Mouse (Mus musculus) forebrain, embryonic 14.5 days (tissue): ENCODE data around the gene Apeh. TPM values are rescaled to one million over a fixed set of nuclear protein-coding genes. Genes with fewer than 3 reads are reported as not detected.

Experiments
- ATAC-seq: fragments of 200-750 bp; cut with Nextera tagmentation; 2 replicates; pipeline ENCODE4 v1.8.0; 2017; ENCODE audit warnings: mild to moderate bottlenecking, moderate library complexity
- DNase-seq: peaks from one replicate; pipeline ENCODE4 v3.0.0-alpha.2; 2015; ENCODE audit warnings: low spot score
- H3K27ac ChIP-seq: fragments of 300-500 bp; sonication (generic); 2 replicates; pipeline ENCODE4 v1.5.1; 2014; ENCODE audit warnings: low read depth, mild to moderate bottlenecking, control low read depth, low read length, moderate library complexity
- H3K27me3 ChIP-seq: fragments of 300-500 bp; sonication (generic); replicated peaks from 2 replicates; pipeline ENCODE4 v1.6.1; 2014; ENCODE audit warnings: low read length, control low read depth, mixed read lengths; ENCODE audit not compliant: control insufficient read depth, insufficient read depth
- H3K36me3 ChIP-seq: fragments of 300-500 bp; sonication (generic); 2 replicates; pipeline ENCODE4 v1.6.1; 2014; ENCODE audit warnings: low read length, control low read depth; ENCODE audit not compliant: control insufficient read depth, insufficient read depth
- H3K4me1 ChIP-seq: fragments of 300-500 bp; sonication (generic); 2 replicates; pipeline ENCODE4 v1.6.1; 2014; ENCODE audit warnings: antibody characterized with exemption, low read length, control low read depth; ENCODE audit not compliant: control insufficient read depth, insufficient read depth
- H3K4me2 ChIP-seq: fragments of 300-500 bp; sonication (generic); 2 replicates; pipeline ENCODE4 v1.6.1; 2014; ENCODE audit warnings: mild to moderate bottlenecking, control low read depth, low read length
- H3K4me3 ChIP-seq: fragments of 300-500 bp; sonication (generic); 2 replicates; pipeline ENCODE4 v1.5.1; 2014; ENCODE audit warnings: low read depth, low read length, control low read depth
- H3K9ac ChIP-seq: fragments of 300-500 bp; sonication (generic); 2 replicates; pipeline ENCODE4 v1.6.1; 2014; ENCODE audit warnings: mild to moderate bottlenecking, low read length, control low read depth, moderate library complexity
- H3K9me3 ChIP-seq: fragments of 300-500 bp; sonication (generic); replicated peaks from 2 replicates; pipeline ENCODE4 v1.6.1; 2016; ENCODE audit warnings: low read length, control low read depth, mixed read lengths; ENCODE audit not compliant: control insufficient read depth
- WGBS: fragments of 180-500 bp; shearing (Covaris S2); extraction: QIAGEN DNeasy Blood & Tissue Kit; methylation state at CpG from one replicate; pipeline ENCODE4 v1.1.7; 2014; 5-methylcytosine and 5-hydroxymethylcytosine counted together
- polyA plus RNA-seq: library from polyadenylated mRNA; unstranded; fragments of >200 nt; fragmentation: Nextera tagmentation; extraction: Ambion mirVana; gene quantifications from 2 replicates; pipeline ENCODE4 v1.2.1, GENCODE M21; 2014

Gene Apeh
- polyA plus RNA-seq, 1 experiment from 2014 or later = 39.1 TPM

DNA sequence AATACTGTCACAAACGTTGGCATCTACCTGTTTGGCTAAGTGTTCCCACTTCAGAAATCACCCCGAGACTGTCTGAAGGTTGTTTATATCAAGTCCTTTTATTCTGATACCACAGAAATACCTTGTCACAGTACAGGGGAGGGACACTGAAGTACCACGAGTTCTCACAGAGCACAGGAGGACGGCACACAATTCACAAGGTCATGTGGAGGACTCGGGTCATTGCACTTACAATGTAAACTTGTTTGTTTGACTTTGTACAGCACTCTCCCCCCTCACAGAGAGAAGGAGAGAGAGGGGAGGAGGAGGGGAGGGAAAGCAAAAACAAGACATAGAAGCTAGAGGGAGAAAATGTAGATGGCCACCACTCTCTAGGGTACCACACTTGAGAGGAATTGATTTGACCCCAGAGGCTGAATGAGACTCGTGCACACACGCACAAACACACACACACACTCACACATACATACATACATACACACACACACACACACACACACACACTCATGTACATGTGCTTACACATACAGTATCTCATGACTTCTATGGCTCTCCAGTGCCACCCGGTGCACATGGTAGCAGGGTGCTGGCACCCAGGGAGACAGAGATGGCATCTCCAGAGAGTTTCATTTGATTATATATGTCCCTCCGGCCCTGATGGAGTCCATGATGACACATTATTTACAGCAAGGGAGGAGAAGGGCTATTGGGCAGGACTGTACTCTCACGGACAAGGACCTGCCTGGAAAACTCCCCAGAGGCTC is 1.7 kb upstream of the Apeh start:
- Histone ChIP-seq H3K4me1 (peaks cover 6% of the 10 kb centered on the region), H3K27ac (no peak overlapping the region), H3K36me3 (peaks cover 29% of the 10 kb centered on the region), H3K9ac (no peak overlapping the region), H3K4me2 (no peak overlapping the region), H3K4me3 (no peak overlapping the region), H3K9me3 (no peaks in the 10 kb centered on the region), H3K27me3 (no peaks in the 10 kb centered on the region)
- DNase-seq = no peak
- 67% methylated on average over 10 of the region's 10 CpGs for WGBS
- ATAC-seq = no peak

DNA sequence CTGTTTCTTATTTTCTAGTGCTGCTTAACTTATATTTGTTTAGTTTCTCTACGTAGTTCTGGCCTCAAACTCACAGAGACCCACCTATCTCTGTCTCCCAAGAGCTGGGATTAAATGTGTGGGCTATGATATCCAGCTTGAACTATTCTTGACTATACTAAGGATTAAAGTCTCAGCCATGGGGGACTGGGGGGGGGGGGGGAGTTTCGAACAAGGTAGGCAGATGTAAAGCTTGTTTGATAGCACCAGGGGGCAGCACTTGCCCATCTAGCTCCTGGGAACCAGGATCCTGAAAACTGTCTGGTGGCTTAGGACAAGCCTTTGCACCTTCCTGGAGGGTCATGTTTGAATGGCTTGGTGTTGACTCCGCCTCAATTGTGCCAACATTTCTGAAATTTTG is 1.1 kb upstream of the Apeh start:
- H3K4me3 ChIP-seq = peak overlapping the region; percentile 57
- H3K27ac ChIP-seq = no peak overlapping the region
- WGBS = 6% methylated on average over 3 of the region's 3 CpGs
- no peaks in the 10 kb centered on the region for H3K27me3 ChIP-seq
- H3K36me3 ChIP-seq = peaks cover 31% of the 10 kb centered on the region
- peak overlapping the region; percentile 97 for H3K4me2 ChIP-seq
- DNase-seq (peak; percentile 81), ATAC-seq (no peak)
- H3K9ac ChIP-seq = peak overlapping the region; percentile 72; the same call in 1 of the 2 replicates
- peaks cover 6% of the 10 kb centered on the region for H3K4me1 ChIP-seq
- H3K9me3 ChIP-seq = no peaks in the 10 kb centered on the region

DNA sequence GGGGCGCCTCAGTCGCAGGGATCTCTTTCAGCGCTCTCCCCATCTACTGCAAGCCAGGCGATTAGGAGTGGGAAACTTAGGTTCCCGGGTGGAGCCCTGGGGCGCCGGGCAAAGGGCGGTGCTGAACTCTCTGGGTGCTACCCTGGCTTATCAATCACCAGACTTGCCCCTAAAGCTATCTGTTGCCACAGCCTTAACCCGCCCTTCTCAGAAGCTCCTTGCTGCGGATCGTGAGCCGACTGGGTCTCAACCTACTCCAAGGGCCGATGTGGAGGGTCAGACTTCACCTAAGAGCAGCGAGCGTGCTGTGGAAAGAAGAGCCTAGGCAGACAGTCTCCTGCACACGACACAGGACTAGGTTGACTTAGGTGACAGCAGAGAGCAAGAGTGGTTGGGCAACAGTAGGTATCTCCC is 599 bp upstream of the Apeh start:
- H3K4me1 ChIP-seq = peaks cover 6% of the 10 kb centered on the region
- H3K9ac ChIP-seq = peak overlapping the region; percentile 72
- DNase-seq (no peak), ATAC-seq (peak; percentile 14; the same call in 1 of the 2 replicates)
- peaks cover 36% of the 10 kb centered on the region for H3K36me3 ChIP-seq
- H3K27me3 ChIP-seq = no peaks in the 10 kb centered on the region
- H3K4me2 ChIP-seq = peak overlapping the region; percentile 97
- peak overlapping the region; percentile 0 for H3K27ac ChIP-seq
- under 1% methylated on average over 16 of the region's 16 CpGs for WGBS
- no peaks in the 10 kb centered on the region for H3K9me3 ChIP-seq
- H3K4me3 ChIP-seq = peak overlapping the region; percentile 57

DNA sequence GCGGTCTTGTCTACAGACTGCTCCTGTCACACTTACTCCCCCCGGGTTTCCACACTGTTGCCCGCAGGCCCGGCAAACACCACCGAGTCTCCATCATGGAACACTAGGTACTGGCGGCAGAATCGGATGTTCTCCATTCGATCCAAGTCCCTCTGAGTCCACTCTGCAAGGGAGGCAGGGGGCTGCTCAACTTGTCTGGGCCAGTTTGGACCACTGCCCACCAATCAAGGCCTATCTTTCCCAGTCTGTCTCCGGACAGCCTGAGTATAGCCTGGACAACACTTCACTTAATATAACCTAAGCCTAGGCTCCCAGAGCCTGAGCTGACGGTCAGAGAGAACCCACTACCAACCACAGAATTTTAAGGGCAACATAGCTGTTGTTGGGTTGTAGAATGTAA is 820 bp downstream of the Apeh start:
- Histone ChIP-seq H3K27ac (no peak overlapping the region), H3K9ac (peak overlapping the region; percentile 72), H3K27me3 (no peaks in the 10 kb centered on the region), H3K36me3 (peaks cover 44% of the 10 kb centered on the region), H3K4me1 (peaks cover 6% of the 10 kb centered on the region), H3K4me3 (peak overlapping the region; percentile 57), H3K9me3 (no peaks in the 10 kb centered on the region), H3K4me2 (peak overlapping the region; percentile 97)
- ATAC-seq = no peak
- 71% methylated on average over 10 of the region's 10 CpGs for WGBS
- DNase-seq = no peak

DNA sequence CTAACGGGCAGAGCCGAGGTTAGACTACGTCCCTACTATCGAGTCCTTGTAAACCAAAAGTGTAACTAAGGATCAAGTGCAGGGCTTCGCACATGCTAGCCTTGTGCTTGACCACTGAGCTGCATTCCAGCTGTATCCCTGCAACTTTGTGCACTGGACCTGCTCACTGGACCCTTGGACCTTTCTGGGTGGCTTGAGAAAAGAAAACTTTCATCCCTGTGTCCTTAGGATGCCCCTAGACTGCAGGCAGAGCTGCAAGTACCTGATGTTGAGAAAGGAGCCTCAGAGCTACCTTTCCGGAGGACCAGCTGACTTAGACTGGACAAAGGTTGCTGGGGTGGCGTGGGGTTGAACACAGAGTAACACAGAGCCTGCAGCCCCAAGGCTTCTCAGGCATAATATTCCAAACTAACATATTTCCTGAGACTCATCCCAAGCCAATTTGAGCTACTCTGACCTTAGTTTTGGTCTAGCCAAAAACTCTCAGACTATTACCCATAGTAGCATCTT is 3.7 kb downstream of the Apeh start:
- H3K9ac ChIP-seq = no peak overlapping the region
- no peak overlapping the region for H3K4me2 ChIP-seq
- no peaks in the 10 kb centered on the region for H3K9me3 ChIP-seq
- no peak overlapping the region for H3K4me3 ChIP-seq
- H3K36me3 ChIP-seq = peaks cover 72% of the 10 kb centered on the region
- no peaks in the 10 kb centered on the region for H3K27me3 ChIP-seq
- WGBS = 96% methylated on average over 7 of the region's 7 CpGs
- DNase-seq (no peak), ATAC-seq (no peak)
- no peak overlapping the region for H3K27ac ChIP-seq
- H3K4me1 ChIP-seq = peaks cover 6% of the 10 kb centered on the region

DNA sequence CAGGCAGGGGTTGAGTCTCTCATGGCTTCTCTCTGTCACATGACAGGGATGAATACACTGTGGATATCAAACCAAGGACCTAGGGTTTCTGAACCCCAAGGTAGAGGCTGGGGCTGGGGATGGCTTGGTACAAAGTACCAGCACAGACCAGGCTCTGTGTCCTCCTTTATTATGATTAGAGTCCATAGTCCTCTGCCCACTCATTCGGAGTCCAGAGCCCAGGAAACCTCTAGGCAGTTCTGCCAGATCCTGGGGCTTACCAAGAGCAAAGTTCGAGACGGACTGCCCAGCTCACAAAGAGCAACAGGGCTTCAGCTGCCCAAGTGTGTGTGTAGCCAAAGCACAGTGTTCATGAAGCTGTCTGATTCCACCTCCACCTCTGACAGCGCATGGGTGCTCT is 9.1 kb downstream of the Apeh start:
- Histone ChIP-seq H3K4me3 (no peak overlapping the region), H3K27me3 (peaks cover 20% of the 10 kb centered on the region), H3K27ac (no peak overlapping the region), H3K9me3 (no peaks in the 10 kb centered on the region), H3K4me1 (no peaks in the 10 kb centered on the region), H3K36me3 (peaks cover 63% of the 10 kb centered on the region), H3K9ac (no peak overlapping the region), H3K4me2 (no peak overlapping the region)
- DNase-seq = no peak
- WGBS = 99% methylated on average over 4 of the region's 4 CpGs
- ATAC-seq = no peak

DNA sequence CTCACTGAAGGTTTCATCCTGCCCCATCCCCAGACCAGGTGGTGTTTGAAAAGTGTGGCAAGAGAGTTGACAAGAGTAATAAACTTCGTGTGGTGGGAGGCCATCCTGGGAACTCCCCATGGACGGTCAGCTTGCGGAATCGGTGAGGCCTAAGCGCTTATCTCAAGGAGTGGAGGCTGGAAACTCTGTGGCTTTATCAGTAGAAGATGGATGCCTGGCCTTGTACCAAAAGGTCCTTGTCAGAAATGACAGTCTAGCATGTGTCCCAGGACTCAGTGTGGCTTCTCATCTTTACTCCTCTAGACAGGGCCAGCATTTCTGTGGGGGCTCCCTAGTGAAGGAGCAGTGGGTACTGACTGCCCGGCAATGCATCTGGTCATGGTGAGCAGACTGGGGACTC is 10.8 kb downstream of the Apeh start:
- peaks cover 20% of the 10 kb centered on the region for H3K27me3 ChIP-seq
- H3K9me3 ChIP-seq = no peaks in the 10 kb centered on the region
- no peak for ATAC-seq
- H3K27ac ChIP-seq = no peak overlapping the region
- H3K4me3 ChIP-seq = no peak overlapping the region
- H3K36me3 ChIP-seq = peaks cover 46% of the 10 kb centered on the region
- 84% methylated on average over 6 of the region's 6 CpGs for WGBS
- no peak overlapping the region for H3K9ac ChIP-seq
- H3K4me2 ChIP-seq = no peak overlapping the region
- DNase-seq = no peak
- peaks cover 1% of the 10 kb centered on the region; the same call in 1 of the 2 replicates for H3K4me1 ChIP-seq

DNA sequence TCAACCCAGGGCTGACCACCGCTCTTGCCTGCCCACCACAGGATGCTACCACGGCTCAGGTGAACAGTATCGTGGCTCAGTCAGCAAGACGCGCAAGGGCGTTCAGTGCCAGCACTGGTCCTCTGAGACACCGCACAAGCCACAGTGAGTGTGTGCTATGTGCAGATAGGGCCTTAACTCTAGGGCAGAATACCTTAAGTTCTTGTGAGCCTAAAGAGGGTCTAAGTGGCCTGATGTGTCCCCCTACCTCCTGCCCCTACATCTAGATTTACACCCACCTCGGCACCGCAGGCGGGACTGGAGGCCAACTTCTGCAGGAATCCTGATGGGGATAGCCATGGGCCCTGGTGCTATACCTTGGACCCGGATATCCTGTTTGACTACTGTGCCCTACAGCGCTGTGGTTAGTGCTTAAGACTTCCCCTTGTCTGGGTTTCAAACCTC is 11.4 kb downstream of the Apeh start, which contains the start of gene Rnf123:
Gene Rnf123 (minus strand): TSS at position 359 of the 444 bp plus-strand sequence.
- WGBS = 36% methylated on average over 12 of the region's 12 CpGs
- H3K9me3 ChIP-seq = no peaks in the 10 kb centered on the region
- no peak within 1 kb of the TSS for H3K9ac ChIP-seq
- DNase-seq (no peak), ATAC-seq (no peak)
- no peak within 1 kb of the TSS for H3K27ac ChIP-seq
- H3K4me3 ChIP-seq = no peak within 1 kb of the TSS
- H3K4me2 ChIP-seq = peak within 1 kb of the TSS; percentile 23; the same call in 1 of the 2 replicates
- peaks cover 5% of the 10 kb centered on the region; the same call in 1 of the 2 replicates for H3K4me1 ChIP-seq
- H3K27me3 ChIP-seq = peaks cover 20% of the 10 kb centered on the region
- H3K36me3 ChIP-seq = peaks cover 42% of the 10 kb centered on the region

DNA sequence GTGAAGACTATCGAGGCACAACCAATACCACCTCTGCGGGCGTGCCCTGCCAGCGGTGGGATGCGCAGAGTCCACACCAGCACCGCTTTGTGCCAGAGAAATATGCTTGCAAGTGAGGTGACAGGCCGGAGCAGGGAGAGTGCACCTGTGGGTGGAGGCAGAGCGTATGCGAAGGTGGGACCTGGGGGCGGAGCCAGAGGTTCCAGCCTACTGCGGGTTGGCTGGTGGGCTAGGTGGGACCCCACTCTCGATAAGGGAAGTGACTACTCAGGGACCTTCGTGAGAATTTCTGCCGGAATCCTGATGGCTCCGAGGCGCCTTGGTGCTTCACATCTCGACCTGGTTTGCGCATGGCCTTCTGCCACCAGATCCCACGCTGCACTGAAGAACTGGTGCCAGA is 11.9 kb downstream of the Apeh start:
- peak overlapping the region; percentile 23; the same call in 1 of the 2 replicates for H3K4me2 ChIP-seq
- peaks cover 20% of the 10 kb centered on the region for H3K27me3 ChIP-seq
- H3K36me3 ChIP-seq = peaks cover 37% of the 10 kb centered on the region
- ATAC-seq (no peak), DNase-seq (no peak)
- no peak overlapping the region for H3K4me3 ChIP-seq
- H3K27ac ChIP-seq = no peak overlapping the region
- 6% methylated on average over 19 of the region's 19 CpGs for WGBS
- no peaks in the 10 kb centered on the region for H3K9me3 ChIP-seq
- H3K9ac ChIP-seq = no peak overlapping the region
- peaks cover 5% of the 10 kb centered on the region; the same call in 1 of the 2 replicates for H3K4me1 ChIP-seq
